Mouse (Mus musculus) kidney, postnatal 0 days (tissue): Measurements from ENCODE around the gene B4galt3. TPM values are rescaled to one million over a fixed set of nuclear protein-coding genes. Genes with fewer than 3 reads are reported as not detected.
A peak's percentile ranks its signal among the peaks of the same experiment; 100 is the strongest.

Experiments used
- ATAC-seq: fragments of 200-750 bp; cut with Nextera tagmentation; replicated peaks from 2 replicates; pipeline ENCODE4 v1.8.0; 2017; ENCODE audit warnings: low read depth, moderate number of reproducible peaks, moderate TSS enrichment, moderate library complexity; ENCODE audit not compliant: low FRiP score
- DNase-seq: peaks from one replicate; pipeline ENCODE4 v3.0.0-alpha.2; 2016; ENCODE audit warnings: low spot score
- H3K27ac ChIP-seq: fragments of 300-500 bp; sonication (generic); 2 replicates; pipeline ENCODE4 v1.5.1; 2014; ENCODE audit warnings: mild to moderate bottlenecking
- H3K27me3 ChIP-seq: fragments of 300-500 bp; sonication (generic); 2 replicates; pipeline ENCODE4 v1.6.1; 2014; ENCODE audit warnings: low read length, mixed read lengths; ENCODE audit not compliant: insufficient read depth
- H3K36me3 ChIP-seq: fragments of 300-500 bp; sonication (generic); 2 replicates; pipeline ENCODE4 v1.6.1; 2014; ENCODE audit warnings: low read length, mixed read lengths; ENCODE audit not compliant: insufficient read depth
- H3K4me1 ChIP-seq: fragments of 300-500 bp; sonication (generic); replicated peaks from 2 replicates; pipeline ENCODE4 v1.6.1; 2014; ENCODE audit warnings: antibody characterized with exemption, low read length, mixed read lengths; ENCODE audit not compliant: insufficient read depth
- H3K4me2 ChIP-seq: fragments of 300-500 bp; sonication (generic); 2 replicates; pipeline ENCODE4 v1.6.1; 2014; ENCODE audit warnings: mild to moderate bottlenecking, low read length, moderate library complexity, mixed read lengths
- H3K4me3 ChIP-seq: fragments of 300-500 bp; sonication (generic); replicated peaks from 2 replicates; pipeline ENCODE4 v1.5.1; 2014; ENCODE audit warnings: low read depth, low read length
- H3K9ac ChIP-seq: fragments of 300-500 bp; sonication (generic); 2 replicates; pipeline ENCODE4 v1.6.1; 2014; ENCODE audit warnings: low read depth, low read length
- H3K9me3 ChIP-seq: fragments of 300-500 bp; sonication (generic); replicated peaks from 2 replicates; pipeline ENCODE4 v1.6.1; 2016; ENCODE audit warnings: low read length, inconsistent platforms, mixed read lengths
- CTCF ChIP-seq: IDR thresholded peaks from 2 replicates; pipeline ENCODE4 v1.5.1; 2016; ENCODE audit warnings: antibody characterized with exemption, low read depth, mild to moderate bottlenecking, moderate library complexity
- WGBS: fragments of 180-500 bp; shearing (Covaris S2); extraction: QIAGEN DNeasy Blood & Tissue Kit; methylation state at CpG from one replicate; pipeline ENCODE4 v1.1.7; 2014; 5-methylcytosine and 5-hydroxymethylcytosine counted together
- polyA plus RNA-seq: library from polyadenylated mRNA; unstranded; fragments of >200 nt; fragmentation: Nextera tagmentation; extraction: Ambion mirVana; gene quantifications from 2 replicates; pipeline ENCODE4 v1.2.1, GENCODE M21; 2015

B4galt3 gene
- polyA plus RNA-seq, 1 experiment from 2014 or later, result 63.9 TPM

- H3K27ac ChIP-seq, result peak overlapping the region; percentile 63
- H3K27me3 ChIP-seq, result no peaks in the 10 kb centered on the region
- peak overlapping the region; percentile 64 for H3K4me3 ChIP-seq
- ATAC-seq (peak; percentile 89), DNase-seq (peak; percentile 56)
- H3K36me3 ChIP-seq, result peaks cover 20% of the 10 kb centered on the region
- H3K4me2 ChIP-seq, result peak overlapping the region; percentile 83
- H3K9ac ChIP-seq, result peak overlapping the region; percentile 64
- H3K9me3 ChIP-seq, result no peaks in the 10 kb centered on the region
- no peak for TF ChIP-seq CTCF
- peaks cover 12% of the 10 kb centered on the region; the same call in 1 of the 2 replicates for H3K4me1 ChIP-seq
- under 1% methylated on average over 19 of the region's 19 CpGs for WGBS
Observed at GRCm38 (mm10) chr1:171270573-171270900, 409 bp downstream of the B4galt3 start.

GRCm38 (mm10) chr1:171271196-171271595 is 1.1 kb downstream of the B4galt3 start:
- peak overlapping the region; percentile 64 for H3K4me3 ChIP-seq
- DNase-seq (no peak), ATAC-seq (no peak)
- peaks cover 12% of the 10 kb centered on the region; the same call in 1 of the 2 replicates for H3K4me1 ChIP-seq
- H3K27me3 ChIP-seq, result no peaks in the 10 kb centered on the region
- H3K27ac ChIP-seq, result peak overlapping the region; percentile 63
- TF ChIP-seq CTCF, result no peak
- no peaks in the 10 kb centered on the region for H3K9me3 ChIP-seq
- peak overlapping the region; percentile 83 for H3K4me2 ChIP-seq
- H3K9ac ChIP-seq, result peak overlapping the region; percentile 64; the same call in 1 of the 2 replicates
- WGBS, result 38% methylated on average over 9 of the region's 9 CpGs
- H3K36me3 ChIP-seq, result peaks cover 26% of the 10 kb centered on the region

GRCm38 (mm10) chr1:171271622-171272021 is 1.5 kb downstream of the B4galt3 start:
- Histone ChIP-seq H3K27ac (peak overlapping the region; percentile 63; the same call in 1 of the 2 replicates), H3K4me3 (0 out of 2 replicates have a peak overlapping the region, but pooled peaks have one; percentile 64)
- WGBS, result 68% methylated on average over 10 of the region's 10 CpGs

GRCm38 (mm10) chr1:171272086-171272485 is 2.0 kb downstream of the B4galt3 start:
- 88% methylated on average over 3 of the region's 3 CpGs for WGBS
- no peaks in the 10 kb centered on the region for H3K9me3 ChIP-seq
- H3K36me3 ChIP-seq, result peaks cover 35% of the 10 kb centered on the region
- H3K27ac ChIP-seq, result no peak overlapping the region
- TF ChIP-seq CTCF, result no peak
- DNase-seq, result no peak
- no peak overlapping the region for H3K4me3 ChIP-seq
- H3K4me1 ChIP-seq, result peaks cover 12% of the 10 kb centered on the region; the same call in 1 of the 2 replicates
- no peak for ATAC-seq
- H3K27me3 ChIP-seq, result no peaks in the 10 kb centered on the region
- no peak overlapping the region for H3K4me2 ChIP-seq
- H3K9ac ChIP-seq, result no peak overlapping the region

More at GRCm38 (mm10) chr1:171271622-171272021, 1.5 kb downstream of the B4galt3 start:
- TF ChIP-seq CTCF, result no peak
- DNase-seq (no peak), ATAC-seq (no peak)
- Histone ChIP-seq H3K9me3 (no peaks in the 10 kb centered on the region), H3K9ac (0 out of 2 replicates have a peak overlapping the region, but pooled peaks have one; percentile 64), H3K27me3 (no peaks in the 10 kb centered on the region), H3K36me3 (peaks cover 30% of the 10 kb centered on the region), H3K4me1 (peaks cover 12% of the 10 kb centered on the region; the same call in 1 of the 2 replicates), H3K4me2 (peak overlapping the region; percentile 83)

- no peaks in the 10 kb centered on the region for H3K9me3 ChIP-seq
- peaks cover 47% of the 10 kb centered on the region for H3K36me3 ChIP-seq
- H3K9ac ChIP-seq, result no peak overlapping the region
- peaks cover 12% of the 10 kb centered on the region; the same call in 1 of the 2 replicates for H3K4me1 ChIP-seq
- ATAC-seq (no peak), DNase-seq (no peak)
- H3K4me3 ChIP-seq, result no peak overlapping the region
- H3K27ac ChIP-seq, result no peak overlapping the region
- no peaks in the 10 kb centered on the region for H3K27me3 ChIP-seq
- WGBS, result 88% methylated on average over 12 of the region's 12 CpGs
- H3K4me2 ChIP-seq, result no peak overlapping the region
- no peak for TF ChIP-seq CTCF
Observed at GRCm38 (mm10) chr1:171274171-171274570, 4.0 kb downstream of the B4galt3 start.

- H3K9ac ChIP-seq, result no peak overlapping the region
- no peak for TF ChIP-seq CTCF
- H3K4me3 ChIP-seq, result no peak overlapping the region
- H3K4me1 ChIP-seq, result peaks cover 18% of the 10 kb centered on the region
- no peak overlapping the region for H3K4me2 ChIP-seq
- DNase-seq (no peak), ATAC-seq (no peak)
- no peaks in the 10 kb centered on the region for H3K9me3 ChIP-seq
- no peak overlapping the region for H3K27ac ChIP-seq
- H3K36me3 ChIP-seq, result peaks cover 47% of the 10 kb centered on the region
- WGBS, result 84% methylated on average over 11 of the region's 11 CpGs
- H3K27me3 ChIP-seq, result no peaks in the 10 kb centered on the region
Observed at GRCm38 (mm10) chr1:171275144-171275734, 5.1 kb downstream of the B4galt3 start.
